Mouse (Mus musculus): ENCODE measurements around the gene Ubqln4. TPM values are rescaled to one million over a fixed set of nuclear protein-coding genes. Genes with fewer than 3 reads are reported as not detected.

Ubqln4 gene
- total RNA-seq, 2 experiments from 2014 or later, result 7.6 to 10.1 TPM

Other genes starting within 250 kb of the Ubqln4 start
- 17.7 and 47.4 TPM in 2 replicates for gene Glmp, start 228.7 kb upstream of the Ubqln4 start, total RNA-seq (2015; ENCODE audit: low replicate concordance)
- 5.0 and 10.4 TPM in 2 replicates for gene Glmp, start 228.7 kb upstream of the Ubqln4 start, total RNA-seq (2017; ENCODE audit: low replicate concordance)
- not detected in 2 replicates for gene Tmem79, start 217.6 kb upstream of the Ubqln4 start, total RNA-seq (2015; ENCODE audit: low replicate concordance)
- 1.2 and 1.8 TPM in 2 replicates for gene Tmem79, start 217.6 kb upstream of the Ubqln4 start, total RNA-seq (2017; ENCODE audit: low replicate concordance)
- 34.8 and 40.7 TPM in 2 replicates for gene Smg5, start 217.5 kb upstream of the Ubqln4 start, total RNA-seq (2015; ENCODE audit: low replicate concordance)
- 85.6 and 88.2 TPM in 2 replicates for gene Smg5, start 217.5 kb upstream of the Ubqln4 start, total RNA-seq (2017; ENCODE audit: low replicate concordance)
- gene Paqr6, start 189.2 kb upstream of the Ubqln4 start, total RNA-seq (2015; ENCODE audit: low replicate concordance), result not detected in 2 replicates
- 1.3 TPM in 1 of 2 replicates, not detected in the other for gene Paqr6, start 189.2 kb upstream of the Ubqln4 start, total RNA-seq (2017; ENCODE audit: low replicate concordance)
- not detected in 2 replicates for gene Bglap3, start 181.0 kb upstream of the Ubqln4 start, total RNA-seq (2015; ENCODE audit: low replicate concordance)
- not detected in 2 replicates for gene Bglap3, start 181.0 kb upstream of the Ubqln4 start, total RNA-seq (2017; ENCODE audit: low replicate concordance)
- not detected in 2 replicates for gene Bglap2, start 175.1 kb upstream of the Ubqln4 start, total RNA-seq (2015; ENCODE audit: low replicate concordance)
- 3.9 TPM in 1 of 2 replicates, not detected in the other for gene Bglap2, start 175.1 kb upstream of the Ubqln4 start, total RNA-seq (2017; ENCODE audit: low replicate concordance)
- 3.6 TPM in 1 of 2 replicates, not detected in the other for gene Bglap, start 169.3 kb upstream of the Ubqln4 start, total RNA-seq (2015; ENCODE audit: low replicate concordance)
- not detected in 2 replicates for gene Bglap, start 169.3 kb upstream of the Ubqln4 start, total RNA-seq (2017; ENCODE audit: low replicate concordance)
- 182 and 196 TPM in 2 replicates for gene Pmf1, start 143.4 kb upstream of the Ubqln4 start, total RNA-seq (2015; ENCODE audit: low replicate concordance)
- 100 and 121 TPM in 2 replicates for gene Pmf1, start 143.4 kb upstream of the Ubqln4 start, total RNA-seq (2017; ENCODE audit: low replicate concordance)
- 34.0 and 35.3 TPM in 2 replicates for gene Slc25a44, start 128.6 kb upstream of the Ubqln4 start, total RNA-seq (2015; ENCODE audit: low replicate concordance)
- 34.8 and 40.5 TPM in 2 replicates for gene Slc25a44, start 128.6 kb upstream of the Ubqln4 start, total RNA-seq (2017; ENCODE audit: low replicate concordance)
- gene Sema4a, start 92.6 kb upstream of the Ubqln4 start, total RNA-seq (2015; ENCODE audit: low replicate concordance), result 11.9 and 14.7 TPM in 2 replicates
- 4.5 and 15.1 TPM in 2 replicates for gene Sema4a, start 92.6 kb upstream of the Ubqln4 start, total RNA-seq (2017; ENCODE audit: low replicate concordance)
- gene Lmna, start 43.8 kb upstream of the Ubqln4 start, total RNA-seq (2015; ENCODE audit: low replicate concordance), result 31.7 and 48.2 TPM in 2 replicates
- gene Lmna, start 43.8 kb upstream of the Ubqln4 start, total RNA-seq (2017; ENCODE audit: low replicate concordance), result 182 and 260 TPM in 2 replicates
- 0.42 TPM in 1 of 2 replicates, not detected in the other for gene Mex3a, start 21.4 kb upstream of the Ubqln4 start, total RNA-seq (2015; ENCODE audit: low replicate concordance)
- gene Mex3a, start 21.4 kb upstream of the Ubqln4 start, total RNA-seq (2017; ENCODE audit: low replicate concordance), result 0.08 and 0.26 TPM in 2 replicates
- not detected in 2 replicates for gene Rab25, start 5.5 kb upstream of the Ubqln4 start, total RNA-seq (2015; ENCODE audit: low replicate concordance)
- gene Rab25, start 5.5 kb upstream of the Ubqln4 start, total RNA-seq (2017; ENCODE audit: low replicate concordance), result not detected in 2 replicates
- gene Lamtor2, start 684 bp upstream of the Ubqln4 start, total RNA-seq (2015; ENCODE audit: low replicate concordance), result 9.0 and 12.6 TPM in 2 replicates
- gene Lamtor2, start 684 bp upstream of the Ubqln4 start, total RNA-seq (2017; ENCODE audit: low replicate concordance), result 7.7 and 23.3 TPM in 2 replicates
- 97.7 and 101 TPM in 2 replicates for gene Ssr2, start 22.1 kb downstream of the Ubqln4 start, total RNA-seq (2015; ENCODE audit: low replicate concordance)
- 23.9 and 50.2 TPM in 2 replicates for gene Ssr2, start 22.1 kb downstream of the Ubqln4 start, total RNA-seq (2017; ENCODE audit: low replicate concordance)
- 17.7 and 23.9 TPM in 2 replicates for gene Arhgef2, start 52.2 kb downstream of the Ubqln4 start, total RNA-seq (2015; ENCODE audit: low replicate concordance)
- gene Arhgef2, start 52.2 kb downstream of the Ubqln4 start, total RNA-seq (2017; ENCODE audit: low replicate concordance), result 12.7 and 15.7 TPM in 2 replicates
- gene Rxfp4, start 99.4 kb downstream of the Ubqln4 start, total RNA-seq (2015; ENCODE audit: low replicate concordance), result not detected in 2 replicates
- gene Rxfp4, start 99.4 kb downstream of the Ubqln4 start, total RNA-seq (2017; ENCODE audit: low replicate concordance), result not detected in 2 replicates
- gene Khdc4, start 132.0 kb downstream of the Ubqln4 start, total RNA-seq (2015; ENCODE audit: low replicate concordance), result 56.9 and 69.2 TPM in 2 replicates
- 37.8 and 62.8 TPM in 2 replicates for gene Khdc4, start 132.0 kb downstream of the Ubqln4 start, total RNA-seq (2017; ENCODE audit: low replicate concordance)
- gene Rit1, start 163.1 kb downstream of the Ubqln4 start, total RNA-seq (2015; ENCODE audit: low replicate concordance), result 13.0 and 20.2 TPM in 2 replicates
- 27.6 and 45.9 TPM in 2 replicates for gene Rit1, start 163.1 kb downstream of the Ubqln4 start, total RNA-seq (2017; ENCODE audit: low replicate concordance)
- gene Syt11, start 221.4 kb downstream of the Ubqln4 start, total RNA-seq (2015; ENCODE audit: low replicate concordance), result 0.36 TPM in 1 of 2 replicates, not detected in the other
- gene Syt11, start 221.4 kb downstream of the Ubqln4 start, total RNA-seq (2017; ENCODE audit: low replicate concordance), result 0.39 TPM in 1 of 2 replicates, not detected in the other